Mouse (Mus musculus): Measurements from ENCODE around the gene Harbi1. TPM values are rescaled to one million over a fixed set of nuclear protein-coding genes. Genes with fewer than 3 reads are reported as not detected.

Gene Harbi1
- total RNA-seq (2017): 8.9 to 12.1 TPM (median 12.1 TPM) in 3 replicates

- ATAC-seq (replicated peaks; ENCODE audit: insufficient number of reproducible peaks, low FRiP score, low TSS enrichment, poor library complexity, severe bottlenecking): peak; percentile 92
These were observed at the start of gene Harbi1, which contains the start of gene Atg13 for GRCm38 (mm10) chr2:91710272-91711234. Gene Harbi1 (plus strand): TSS chr2:91710852. Gene Atg13 (minus strand): TSS chr2:91710576.

GRCm38 (mm10) chr2:91660981-91661380, 49.7 kb upstream of the Harbi1 start:
- no peak for ATAC-seq (replicated peaks; ENCODE audit: insufficient number of reproducible peaks, low FRiP score, low TSS enrichment, poor library complexity, severe bottlenecking)

GRCm38 (mm10) chr2:91664780-91665179, 45.9 kb upstream of the Harbi1 start:
- ATAC-seq (replicated peaks; ENCODE audit: insufficient number of reproducible peaks, low FRiP score, low TSS enrichment, poor library complexity, severe bottlenecking): no peak

- no peak for ATAC-seq (replicated peaks; ENCODE audit: insufficient number of reproducible peaks, low FRiP score, low TSS enrichment, poor library complexity, severe bottlenecking)
These were observed 44.2 kb upstream of the Harbi1 start for GRCm38 (mm10) chr2:91666386-91666910.

- no peak for ATAC-seq (replicated peaks; ENCODE audit: insufficient number of reproducible peaks, low FRiP score, low TSS enrichment, poor library complexity, severe bottlenecking)
These were observed 42.9 kb upstream of the Harbi1 start for GRCm38 (mm10) chr2:91667747-91668146.

GRCm38 (mm10) chr2:91669326-91669725, 41.3 kb upstream of the Harbi1 start:
- ATAC-seq (replicated peaks; ENCODE audit: insufficient number of reproducible peaks, low FRiP score, low TSS enrichment, poor library complexity, severe bottlenecking): no peak

- ATAC-seq (replicated peaks; ENCODE audit: insufficient number of reproducible peaks, low FRiP score, low TSS enrichment, poor library complexity, severe bottlenecking): no peak
These were observed 40.6 kb upstream of the Harbi1 start for GRCm38 (mm10) chr2:91670038-91670437.

- no peak for ATAC-seq (replicated peaks; ENCODE audit: insufficient number of reproducible peaks, low FRiP score, low TSS enrichment, poor library complexity, severe bottlenecking)
These were observed 37.1 kb upstream of the Harbi1 start for GRCm38 (mm10) chr2:91673587-91673986.

GRCm38 (mm10) chr2:91674895-91675294, 35.8 kb upstream of the Harbi1 start:
- no peak for ATAC-seq (replicated peaks; ENCODE audit: insufficient number of reproducible peaks, low FRiP score, low TSS enrichment, poor library complexity, severe bottlenecking)

GRCm38 (mm10) chr2:91676420-91676819, 34.2 kb upstream of the Harbi1 start:
- ATAC-seq (replicated peaks; ENCODE audit: insufficient number of reproducible peaks, low FRiP score, low TSS enrichment, poor library complexity, severe bottlenecking): no peak

- no peak for ATAC-seq (replicated peaks; ENCODE audit: insufficient number of reproducible peaks, low FRiP score, low TSS enrichment, poor library complexity, severe bottlenecking)
These were observed 33.7 kb upstream of the Harbi1 start for GRCm38 (mm10) chr2:91676961-91677360.

GRCm38 (mm10) chr2:91682850-91683249, 27.8 kb upstream of the Harbi1 start:
- no peak for ATAC-seq (replicated peaks; ENCODE audit: insufficient number of reproducible peaks, low FRiP score, low TSS enrichment, poor library complexity, severe bottlenecking)

GRCm38 (mm10) chr2:91683919-91684318, 26.7 kb upstream of the Harbi1 start:
- no peak for ATAC-seq (replicated peaks; ENCODE audit: insufficient number of reproducible peaks, low FRiP score, low TSS enrichment, poor library complexity, severe bottlenecking)

- ATAC-seq (replicated peaks; ENCODE audit: insufficient number of reproducible peaks, low FRiP score, low TSS enrichment, poor library complexity, severe bottlenecking): no peak
These were observed 21.2 kb upstream of the Harbi1 start for GRCm38 (mm10) chr2:91689452-91689851.

- no peak for ATAC-seq (replicated peaks; ENCODE audit: insufficient number of reproducible peaks, low FRiP score, low TSS enrichment, poor library complexity, severe bottlenecking)
These were observed 15.0 kb upstream of the Harbi1 start for GRCm38 (mm10) chr2:91695436-91696224.

GRCm38 (mm10) chr2:91696225-91696590, 14.4 kb upstream of the Harbi1 start:
- ATAC-seq (replicated peaks; ENCODE audit: insufficient number of reproducible peaks, low FRiP score, low TSS enrichment, poor library complexity, severe bottlenecking): peak; percentile 91

- ATAC-seq (replicated peaks; ENCODE audit: insufficient number of reproducible peaks, low FRiP score, low TSS enrichment, poor library complexity, severe bottlenecking): no peak
These were observed 11.4 kb upstream of the Harbi1 start for GRCm38 (mm10) chr2:91699225-91699624.

GRCm38 (mm10) chr2:91701366-91701765, 9.3 kb upstream of the Harbi1 start:
- no peak for ATAC-seq (replicated peaks; ENCODE audit: insufficient number of reproducible peaks, low FRiP score, low TSS enrichment, poor library complexity, severe bottlenecking)

GRCm38 (mm10) chr2:91705736-91706135, 4.9 kb upstream of the Harbi1 start:
- ATAC-seq (replicated peaks; ENCODE audit: insufficient number of reproducible peaks, low FRiP score, low TSS enrichment, poor library complexity, severe bottlenecking): no peak

Measured in monocyte, adult 5-6 weeks (primary cell).